Mouse (Mus musculus) CH12.LX (cell line): ENCODE results near the gene Prkca.

Experiments used
- ELF1 ChIP-seq: IDR thresholded peaks from 2 replicates; pipeline ENCODE4 v1.6.1; 2014; ENCODE audit warnings: low read depth, mild to moderate bottlenecking, inconsistent platforms, low read length, improper control_type of control experiment
- ETS1 ChIP-seq: conservative IDR thresholded peaks from 2 replicates; pipeline ENCODE4 v1.6.1; 2012; ENCODE audit warnings: low read depth, mild to moderate bottlenecking, inconsistent platforms, low read length, improper control_type of control experiment, moderate library complexity
- MAX ChIP-seq: IDR thresholded peaks from 2 replicates; pipeline ENCODE4 v1.6.1; 2011; ENCODE audit warnings: low read length, improper control_type of control experiment
- MAZ ChIP-seq: IDR thresholded peaks from 2 replicates; pipeline ENCODE4 v1.6.1; 2012; ENCODE audit warnings: low read depth, mild to moderate bottlenecking, inconsistent platforms, low read length, improper control_type of control experiment, moderate library complexity
- POLR2A ChIP-seq: IDR thresholded peaks from 2 replicates; pipeline ENCODE4 v1.6.1; 2011; ENCODE audit warnings: low read depth, mild to moderate bottlenecking, improper control_type of control experiment, low read length
- TBP ChIP-seq: conservative IDR thresholded peaks from 2 replicates; pipeline ENCODE4 v1.6.1; 2011; ENCODE audit warnings: low read depth, low read length, improper control_type of control experiment

DNA sequence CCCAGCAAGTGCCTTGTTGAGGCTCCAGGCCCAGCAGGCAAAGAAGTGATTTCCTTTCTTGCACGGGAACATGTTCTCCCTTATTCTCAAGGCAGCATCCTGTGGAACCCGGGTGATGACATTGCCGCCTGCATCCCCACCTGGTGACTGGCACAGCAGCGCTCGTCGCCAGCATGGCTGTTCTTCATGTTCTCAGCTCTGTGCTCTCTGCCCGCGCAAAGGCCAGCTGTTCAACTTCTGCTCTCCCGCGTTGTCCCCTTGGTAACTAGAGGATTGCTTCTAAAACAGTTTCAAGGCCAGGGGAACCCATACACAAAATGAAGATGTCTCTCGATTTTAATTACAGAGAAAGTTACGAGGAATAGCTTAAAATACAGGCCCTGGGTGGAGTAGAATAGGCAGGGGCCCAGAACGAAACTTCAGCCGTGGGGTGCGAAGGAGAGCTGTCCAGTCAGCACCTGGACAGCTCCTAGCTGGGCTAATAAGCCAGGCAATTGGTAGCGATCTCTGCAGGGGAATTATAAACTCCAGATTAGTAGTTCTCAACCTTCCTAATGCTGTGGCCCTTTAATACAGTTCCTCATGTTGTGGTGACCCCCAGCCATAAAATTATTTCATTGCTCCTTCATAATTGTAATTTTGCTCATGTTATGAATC lies 423.7 kb downstream of the Prkca start:
- TF ChIP-seq TBP = no peak
- no peak for TF ChIP-seq MAZ
- TF ChIP-seq POLR2A = no peak
- no peak for TF ChIP-seq ETS1
- no peak for TF ChIP-seq MAX
- TF ChIP-seq ELF1 = no peak
